Mouse (Mus musculus): ENCODE measurements around the gene Egflam. TPM values are rescaled to one million over a fixed set of nuclear protein-coding genes. Genes with fewer than 3 reads are reported as not detected.
A peak's percentile ranks its signal among the peaks of the same experiment; 100 is the strongest.

Gene Egflam
- polyA plus RNA-seq, 2 experiments, result 0.18 to 0.51 TPM

GRCm38 (mm10) chr15:7160321-7160720, 237.9 kb downstream of the Egflam start:
- Histone ChIP-seq H3K4me3 (ENCODE audit: insufficient read depth in 1 of 2, low read depth in 2 of 2, low read length in 2 of 2) (no peak overlapping the region), H3K4me1 (replicated peaks; ENCODE audit: control insufficient read depth in 2 of 2, insufficient read depth in 2 of 2, low read length in 1 of 2) (peaks cover 0 to 5% of the 10 kb centered on the region in 2 experiments; a peak in 1 of 4 replicates), H3K27me3 (ENCODE audit: control insufficient read depth, insufficient read depth, low read length) (no peaks in the 10 kb centered on the region), H3K9ac (replicated peaks) (no peak overlapping the region), H3K9me3 (ENCODE audit: control insufficient read depth, low read length) (no peaks in the 10 kb centered on the region), H3K36me3 (replicated peaks; ENCODE audit: control insufficient read depth, insufficient read depth, low read depth) (no peaks in the 10 kb centered on the region), H3K4me2 (ENCODE audit: low read depth) (no peak overlapping the region), H3K27ac (no peak overlapping the region)
- DNase-seq (ENCODE audit: low read depth in 3 of 3, low spot score in 3 of 3), result no peak
- WGBS (ENCODE audit: insufficient replicate concordance), result 69% methylated on average over 8 of the region's 8 CpGs
- ATAC-seq (ENCODE audit: insufficient read depth), result 0 out of 2 replicates have a peak, but pooled peaks have one; percentile 34
- TF ChIP-seq EP300 (IDR thresholded peaks at IDR 0.05; ENCODE audit: low read depth) (no peak), CTCF (IDR thresholded peaks at IDR 0.05; ENCODE audit: low read depth) (no peak)

- no peak overlapping the region for H3K9ac ChIP-seq (replicated peaks)
- no peaks in the 10 kb centered on the region for H3K36me3 ChIP-seq (replicated peaks; ENCODE audit: control insufficient read depth, insufficient read depth, low read depth)
- no peaks in the 10 kb centered on the region for H3K27me3 ChIP-seq (ENCODE audit: control insufficient read depth, insufficient read depth, low read length)
- TF ChIP-seq EP300 (IDR thresholded peaks at IDR 0.05; ENCODE audit: low read depth) (no peak), CTCF (IDR thresholded peaks at IDR 0.05; ENCODE audit: low read depth) (no peak)
- WGBS (ENCODE audit: insufficient replicate concordance), result 58% methylated on average over 9 of the region's 9 CpGs
- DNase-seq (ENCODE audit: low read depth in 3 of 3, low spot score in 3 of 3) (no peak), ATAC-seq (ENCODE audit: insufficient read depth) (peak; percentile 70; the same call in 1 of the 2 replicates)
- no peak overlapping the region for H3K4me3 ChIP-seq (ENCODE audit: insufficient read depth in 1 of 2, low read depth in 2 of 2, low read length in 2 of 2)
- H3K4me2 ChIP-seq (ENCODE audit: low read depth), result no peak overlapping the region
- H3K27ac ChIP-seq, result no peak overlapping the region
- peaks cover 0 to 5% of the 10 kb centered on the region in 2 experiments; a peak in 1 of 4 replicates for H3K4me1 ChIP-seq (replicated peaks; ENCODE audit: control insufficient read depth in 2 of 2, insufficient read depth in 2 of 2, low read length in 1 of 2)
- no peaks in the 10 kb centered on the region for H3K9me3 ChIP-seq (ENCODE audit: control insufficient read depth, low read length)
Observed at GRCm38 (mm10) chr15:7159869-7160268, 238.3 kb downstream of the Egflam start.

GRCm38 (mm10) chr15:7157658-7158057, 240.5 kb downstream of the Egflam start:
- Histone ChIP-seq H3K4me1 (replicated peaks; ENCODE audit: control insufficient read depth in 2 of 2, insufficient read depth in 2 of 2, low read length in 1 of 2) (peaks cover 0 to 7% of the 10 kb centered on the region in 2 experiments; a peak in 2 of 4 replicates), H3K27me3 (ENCODE audit: control insufficient read depth, insufficient read depth, low read length) (no peaks in the 10 kb centered on the region), H3K36me3 (replicated peaks; ENCODE audit: control insufficient read depth, insufficient read depth, low read depth) (no peaks in the 10 kb centered on the region), H3K27ac (no peak overlapping the region), H3K4me3 (ENCODE audit: insufficient read depth in 1 of 2, low read depth in 2 of 2, low read length in 2 of 2) (no peak overlapping the region), H3K9me3 (ENCODE audit: control insufficient read depth, low read length) (no peaks in the 10 kb centered on the region), H3K9ac (replicated peaks) (no peak overlapping the region), H3K4me2 (ENCODE audit: low read depth) (no peak overlapping the region)
- DNase-seq (ENCODE audit: low read depth in 3 of 3, low spot score in 3 of 3) (no peak), ATAC-seq (ENCODE audit: insufficient read depth) (no peak)
- 64% methylated on average over 6 of the region's 6 CpGs for WGBS (ENCODE audit: insufficient replicate concordance)
- TF ChIP-seq CTCF (IDR thresholded peaks at IDR 0.05; ENCODE audit: low read depth) (no peak), EP300 (IDR thresholded peaks at IDR 0.05; ENCODE audit: low read depth) (no peak)
